Mouse (Mus musculus) heart, postnatal 10 days (tissue): Measurements from ENCODE around the gene Oaz2. TPM values are rescaled to one million over a fixed set of nuclear protein-coding genes. Genes with fewer than 3 reads are reported as not detected.
"Not testable (repeated sequence)": the region's sequence is repeated elsewhere in the genome, so short reads cannot be mapped to it uniquely, and the experiment has no call there.

ENCODE experiments used
- DNase-seq, 2 experiments: peaks; one replicate each; pipeline ENCODE4 v3.0.0; 2021
- intact Hi-C: fragments of 180-260 bp; cut with DNase I; formaldehyde crosslinking; loops from one replicate; pipeline ENCODE4 v1.15.1; 2025
- total RNA-seq, 2 experiments: library from RNA; stranded (reverse); gene quantifications; 2 replicates each; pipeline ENCODE4 v1.2.3; 2021

Oaz2 gene
- total RNA-seq, 2 experiments from 2014 or later = 269 to 276 TPM

- peak; percentile 49 to 54 for DNase-seq
- intact Hi-C loops = no loop called here
Measured at GRCm38 (mm10) chr9:65649997-65650396, 17.8 kb upstream of the Oaz2 start.

DNA sequence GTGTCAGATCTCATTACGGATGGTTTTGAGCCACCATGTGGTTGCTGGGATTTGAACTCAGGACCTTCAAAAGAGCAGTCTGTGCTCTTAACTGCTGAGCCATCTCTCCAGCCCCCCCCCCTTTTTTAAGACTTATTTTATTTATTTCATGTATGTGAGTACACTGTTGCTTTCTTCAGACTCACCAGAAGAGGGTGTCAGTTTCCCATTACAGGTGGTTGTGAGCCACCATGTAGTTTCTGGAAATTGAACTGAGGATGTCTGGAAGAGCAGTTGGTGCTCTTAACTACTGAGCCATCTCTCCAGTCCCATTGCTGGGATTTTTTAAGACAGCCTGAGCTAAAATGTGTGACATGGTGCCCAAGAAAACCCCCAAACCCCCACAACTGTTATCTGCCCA is 15.8 kb upstream of the Oaz2 start:
- intact Hi-C loops, DNase-seq: not testable (repeated sequence)

DNA sequence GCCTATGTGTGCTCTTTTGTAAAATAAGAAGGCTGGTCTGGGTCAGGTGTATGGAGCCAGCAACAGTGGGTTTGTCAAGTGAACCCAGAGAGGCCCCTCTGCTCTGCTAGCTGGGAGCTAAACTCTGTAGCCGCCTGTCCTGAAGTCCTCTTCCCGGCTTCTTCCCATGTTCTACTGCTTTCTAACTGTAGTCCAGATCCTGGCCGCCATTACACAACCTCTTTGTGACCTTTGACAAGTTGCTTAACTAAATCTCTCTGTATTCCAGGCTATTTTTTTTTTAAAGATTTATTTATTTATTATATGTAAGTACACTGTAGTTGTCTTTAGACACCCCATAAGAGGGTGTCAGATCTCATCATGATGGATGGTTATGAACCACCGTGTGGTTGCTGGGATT is 14.1 kb upstream of the Oaz2 start:
- intact Hi-C loops = no loop called here

GRCm38 (mm10) chr9:65654700-65655237 is 13.0 kb upstream of the Oaz2 start:
- no peak for DNase-seq
- intact Hi-C loops = no loop called here

More for the DNA sequence above, 14.1 kb upstream of the Oaz2 start:
- no peak for DNase-seq

DNA sequence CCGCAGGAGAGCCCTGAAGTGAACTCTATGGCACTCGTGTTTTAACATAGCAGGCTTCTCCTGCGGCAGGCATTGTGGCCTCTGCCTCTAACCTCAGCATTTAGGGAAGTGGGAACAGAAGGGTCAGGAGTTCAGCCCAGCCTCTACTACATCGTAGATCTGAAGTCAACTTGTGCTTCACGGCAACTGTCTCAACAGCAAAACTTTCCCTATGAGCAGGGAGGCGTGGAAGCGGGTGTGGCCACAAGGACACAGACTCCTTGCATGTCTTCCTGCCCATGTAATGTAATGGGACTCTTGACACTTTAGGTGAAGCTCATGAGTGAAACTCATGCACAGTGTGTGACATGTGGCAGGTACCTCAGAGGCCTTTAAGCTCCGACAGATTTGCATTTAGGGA is 12.3 kb upstream of the Oaz2 start:
- no peak for DNase-seq
- intact Hi-C loops = no loop called here

GRCm38 (mm10) chr9:65657218-65657617 is 10.6 kb upstream of the Oaz2 start:
- no peak for DNase-seq
- intact Hi-C loops = no loop called here

GRCm38 (mm10) chr9:65661029-65661428 is 6.8 kb upstream of the Oaz2 start:
- peak in 1 of 2 experiments; percentile 66 for DNase-seq
- intact Hi-C loops = loop anchor here (2.0 kb wide), 1 partner anchor 32 kb away; the partner anchor contains the start of gene Rbpms2

DNA sequence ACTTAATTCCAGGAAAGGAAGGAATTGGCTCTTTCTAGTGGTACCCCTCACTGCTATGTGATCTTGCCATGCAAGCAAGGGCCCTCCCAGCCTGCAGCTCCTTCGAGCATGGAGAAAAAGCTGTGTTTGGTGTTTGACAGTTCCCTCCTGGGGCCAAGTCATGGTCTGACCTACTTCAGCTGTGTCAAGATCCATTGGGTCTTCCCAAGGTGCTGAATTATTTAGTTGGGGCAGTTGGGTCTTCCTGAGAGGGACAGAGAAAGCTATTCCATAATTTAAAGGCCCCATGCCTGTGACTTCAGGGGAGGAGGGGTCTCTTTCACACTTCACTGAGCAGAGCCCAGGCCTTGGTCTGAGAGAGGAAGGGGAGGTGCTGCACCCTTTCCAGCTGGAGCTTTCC is 6.3 kb upstream of the Oaz2 start:
- no peak for DNase-seq
- intact Hi-C loops = loop anchor here (2.0 kb wide), 1 partner anchor 33 kb away; the partner anchor contains the start of gene Rbpms2

DNA sequence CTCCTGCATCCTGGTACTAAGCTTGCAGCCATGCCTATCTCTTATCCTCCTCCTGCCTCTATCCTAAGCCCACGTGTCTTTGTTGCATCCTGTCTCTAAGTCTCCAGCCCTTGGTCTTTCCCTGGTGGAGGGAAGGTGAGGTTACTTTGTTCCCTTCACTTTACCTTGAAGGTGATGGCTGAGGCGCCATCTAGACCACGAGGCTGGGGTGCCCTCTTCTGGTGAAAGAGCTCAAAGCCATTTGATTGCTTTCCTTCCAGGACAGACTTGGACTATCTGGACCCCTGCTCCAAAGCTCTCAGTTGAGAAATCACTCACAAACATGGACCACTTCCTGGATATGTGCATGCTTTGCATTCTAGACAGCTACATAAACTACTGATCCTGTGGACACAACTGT is 3.6 kb upstream of the Oaz2 start:
- intact Hi-C loops = loop anchor here (1.0 to 2.0 kb wide), 2 partner anchors 19 to 59 kb away; no protein-coding TSS in a partner anchor
- DNase-seq = peak; percentile 72 to 83

GRCm38 (mm10) chr9:65666042-65666441 is 1.8 kb upstream of the Oaz2 start:
- intact Hi-C loops = loop anchor here (2.0 kb wide), 1 partner anchor 163 kb away; no protein-coding TSS in a partner anchor
- peak; percentile 77 to 86 for DNase-seq

GRCm38 (mm10) chr9:65671431-65671931 is 3.7 kb downstream of the Oaz2 start:
- DNase-seq = peak; percentile 71 to 77
- intact Hi-C loops = no loop called here

GRCm38 (mm10) chr9:65672996-65673395 is 5.2 kb downstream of the Oaz2 start:
- intact Hi-C loops = no loop called here
- peak; percentile 31 to 53 for DNase-seq

DNA sequence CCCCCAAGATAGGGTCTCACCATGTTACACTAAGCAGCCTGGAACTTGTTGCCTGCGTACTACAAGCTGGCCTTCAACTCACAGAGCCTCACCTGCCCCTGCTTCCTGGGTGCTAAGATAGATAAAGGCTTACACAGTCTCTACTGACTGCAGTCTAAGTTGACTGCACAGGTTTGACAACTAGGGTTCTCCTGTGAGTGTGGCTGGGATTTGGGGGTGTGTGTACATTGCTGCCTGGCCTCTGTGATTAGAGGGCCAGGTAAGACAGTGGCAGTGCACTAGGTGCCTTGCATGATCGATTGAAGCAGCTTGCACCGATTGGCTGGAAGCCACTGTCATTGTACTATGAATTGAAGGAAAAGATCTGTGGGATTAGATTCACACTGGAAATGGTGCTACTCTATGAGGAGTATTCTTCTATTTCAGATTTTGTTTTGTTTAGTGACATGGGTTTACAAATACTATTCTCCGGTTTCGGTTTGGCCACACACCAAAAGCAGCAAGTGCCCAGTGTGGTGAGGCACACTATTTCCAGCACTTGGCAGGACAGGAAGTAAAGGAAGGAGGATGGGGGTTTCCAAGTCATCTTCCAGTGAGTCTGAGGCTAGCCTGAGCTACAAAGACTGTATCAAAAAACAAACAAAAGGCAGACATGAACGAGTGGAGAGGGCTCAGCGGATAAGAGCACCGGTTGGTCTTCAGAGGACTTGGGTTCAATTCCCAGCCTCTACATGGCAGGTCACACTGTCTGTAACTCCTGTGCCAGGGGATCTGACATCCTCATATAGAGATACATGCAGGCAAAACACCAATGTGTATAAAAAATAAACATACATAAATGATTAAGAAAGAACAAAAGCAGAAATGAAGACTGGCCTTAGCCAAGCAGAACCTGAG is 7.9 kb downstream of the Oaz2 start:
- DNase-seq = no peak
- intact Hi-C loops = no loop called here

DNA sequence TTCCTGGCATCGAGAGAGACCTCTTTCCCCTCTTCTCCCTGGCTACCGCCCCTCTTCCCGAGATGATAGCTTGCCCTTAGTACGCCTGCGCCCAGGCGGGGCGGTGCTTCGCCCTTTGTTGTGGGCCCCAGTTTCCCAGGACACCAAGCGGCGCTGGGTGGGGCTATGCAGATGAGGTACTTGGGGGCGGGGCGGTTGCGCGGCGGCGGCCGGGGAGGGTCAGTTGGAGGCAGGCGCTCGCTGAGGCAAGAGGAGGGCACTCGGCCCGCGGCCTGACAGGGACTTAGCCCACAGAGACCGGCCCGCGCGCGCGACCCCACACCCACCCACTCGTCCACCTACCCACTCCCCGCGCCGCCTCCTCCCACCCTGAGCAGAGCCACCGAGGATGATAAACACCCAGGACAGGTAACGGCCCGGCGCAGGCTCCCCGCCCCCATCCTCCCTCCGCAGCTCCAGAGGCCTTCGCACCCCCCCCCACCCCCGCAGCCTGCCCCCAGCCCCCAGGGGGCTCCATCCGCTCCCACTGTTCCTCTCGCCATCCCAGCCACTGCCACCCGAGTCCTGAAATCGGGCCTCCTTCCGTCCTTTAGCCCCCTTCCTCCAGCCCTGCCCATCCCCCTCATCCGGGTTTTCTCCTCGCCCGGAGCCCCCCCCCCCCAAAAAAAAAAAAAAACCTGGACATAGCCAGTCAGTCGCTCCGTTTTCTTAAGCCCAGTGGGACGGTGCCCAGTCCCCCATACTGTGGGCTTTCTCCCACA is 8.7 kb downstream of the Oaz2 start:
- peak; percentile 98 to 99 for DNase-seq
- intact Hi-C loops = no loop called here

- DNase-seq = peak in 1 of 2 experiments; percentile 29
- intact Hi-C loops = no loop called here
Measured at GRCm38 (mm10) chr9:65677119-65677462, 9.3 kb downstream of the Oaz2 start.

- peak; percentile 75 to 78 for DNase-seq
- intact Hi-C loops = no loop called here
Measured at GRCm38 (mm10) chr9:65679181-65679761, 11.5 kb downstream of the Oaz2 start.

DNA sequence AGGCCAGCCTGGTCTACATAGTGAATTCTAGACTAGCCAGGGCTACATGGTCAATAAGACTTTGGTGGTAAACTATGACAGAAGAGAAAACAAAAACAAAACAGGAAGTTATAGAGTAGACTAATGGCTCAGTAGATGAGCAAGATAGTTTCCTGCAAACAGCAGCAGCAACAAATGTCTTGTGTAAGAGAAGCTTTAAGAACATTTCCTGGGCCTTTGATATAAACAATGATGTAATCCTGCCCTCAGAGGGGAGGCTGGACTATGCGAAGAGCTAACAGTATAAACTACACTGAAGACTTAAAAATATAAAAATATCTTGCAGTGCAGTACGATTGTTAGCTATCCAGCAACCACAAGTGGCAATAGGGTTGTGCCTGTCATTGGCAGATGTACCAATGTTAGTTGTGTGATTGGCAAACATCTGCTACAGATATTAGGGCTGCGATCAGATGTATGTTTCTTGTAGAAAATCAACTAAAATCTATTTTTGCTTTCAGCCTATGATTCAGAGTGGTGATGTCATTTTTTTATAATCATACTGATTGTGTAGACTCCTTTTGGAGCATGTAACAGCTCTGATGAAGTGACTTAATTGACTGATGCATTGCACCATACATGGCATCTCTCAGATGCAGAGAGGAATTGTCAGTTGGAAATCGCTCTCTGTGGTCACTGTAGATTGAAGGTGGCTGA is 13.3 kb downstream of the Oaz2 start:
- DNase-seq = no peak
- intact Hi-C loops = no loop called here

GRCm38 (mm10) chr9:65681634-65681940 is 13.8 kb downstream of the Oaz2 start:
- intact Hi-C loops = no loop called here
- DNase-seq = no peak

GRCm38 (mm10) chr9:65682183-65682582 is 14.4 kb downstream of the Oaz2 start:
- intact Hi-C loops = loop anchor here (2.0 kb wide), 1 partner anchor 17 kb away; no protein-coding TSS in a partner anchor
- DNase-seq = no peak

- intact Hi-C loops = loop anchor here (2.0 kb wide), 1 partner anchor 18 kb away; no protein-coding TSS in a partner anchor
- peak in 1 of 2 experiments; percentile 50 for DNase-seq
Measured at GRCm38 (mm10) chr9:65682994-65683393, 15.2 kb downstream of the Oaz2 start.
